Mouse (Mus musculus): ENCODE data around the gene Adssl1.

Adssl1 gene

DNA sequence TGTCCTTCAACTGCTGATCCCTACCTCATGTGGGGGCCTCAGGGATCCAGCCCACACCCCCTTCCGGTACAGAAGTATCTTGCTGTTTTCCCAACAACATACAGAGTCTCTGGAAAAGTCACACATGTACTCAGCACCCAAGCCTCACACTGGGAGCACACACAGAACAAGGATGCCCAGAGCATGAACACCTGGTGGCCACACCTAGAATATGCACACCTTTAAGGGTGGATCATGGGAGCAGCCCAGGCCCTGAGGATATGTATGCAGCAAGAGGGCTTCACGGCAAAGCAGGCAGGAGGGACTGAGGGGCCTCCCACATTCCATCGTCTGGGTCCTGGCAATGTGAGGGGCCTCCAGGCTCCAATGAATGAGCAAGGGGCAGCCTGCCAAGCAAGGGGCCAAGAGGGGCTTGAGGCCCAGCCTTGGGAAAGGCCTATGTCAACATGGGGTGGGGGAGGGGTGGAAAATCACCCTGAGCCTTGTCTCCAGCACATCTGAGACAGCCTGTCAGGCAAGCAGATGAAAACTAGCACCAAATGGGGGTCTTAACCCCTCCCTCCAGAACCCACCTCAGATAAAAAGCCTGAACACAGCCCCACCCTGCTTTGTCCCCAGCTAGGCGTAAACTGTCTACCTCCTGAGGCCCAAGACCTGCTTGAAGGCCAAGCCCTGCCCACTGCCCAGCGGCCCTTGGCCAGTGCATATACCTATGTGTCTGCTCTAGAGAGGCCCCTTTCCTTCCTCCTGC is 40.9 kb downstream of the Adssl1 start:
- no peak for DNase-seq

DNA sequence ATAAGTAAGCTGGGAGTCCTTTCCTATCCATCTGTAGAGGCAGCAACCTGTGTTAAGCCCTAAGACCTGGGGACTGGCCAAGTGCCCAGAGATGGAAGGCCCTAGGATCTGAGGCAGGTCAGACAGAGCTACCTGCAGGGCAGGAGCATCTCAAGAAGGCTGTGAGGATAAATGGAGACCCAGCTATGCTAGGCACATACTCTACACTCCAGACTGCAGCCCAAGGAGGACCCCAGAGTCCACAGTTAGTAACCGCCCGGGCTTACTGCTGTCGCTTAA is 41.4 kb downstream of the Adssl1 start:
- no peak for DNase-seq

DNA sequence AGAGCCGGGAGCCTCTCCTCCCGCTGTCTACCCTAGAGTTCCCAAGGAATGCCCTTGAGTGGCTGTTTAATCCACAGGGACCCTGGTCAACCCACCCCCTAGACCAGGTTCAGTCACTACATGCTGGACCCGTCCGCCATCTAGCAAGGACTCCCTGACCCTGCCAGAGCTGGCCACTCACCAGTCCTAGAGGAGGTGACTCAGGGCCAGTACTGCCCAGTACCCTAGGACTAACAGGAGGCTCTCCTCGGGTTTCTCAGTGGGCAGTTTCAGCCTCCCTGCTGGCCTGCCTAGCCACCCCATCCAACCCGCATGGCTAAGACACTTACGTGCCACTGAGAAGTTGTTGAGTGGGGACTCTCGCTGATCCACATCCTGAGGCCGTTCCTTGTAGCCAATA is 42.0 kb downstream of the Adssl1 start:
- no peak for DNase-seq

GRCm38 (mm10) chr12:112663303-112663702 is 43.5 kb downstream of the Adssl1 start:
- no peak for DNase-seq

DNA sequence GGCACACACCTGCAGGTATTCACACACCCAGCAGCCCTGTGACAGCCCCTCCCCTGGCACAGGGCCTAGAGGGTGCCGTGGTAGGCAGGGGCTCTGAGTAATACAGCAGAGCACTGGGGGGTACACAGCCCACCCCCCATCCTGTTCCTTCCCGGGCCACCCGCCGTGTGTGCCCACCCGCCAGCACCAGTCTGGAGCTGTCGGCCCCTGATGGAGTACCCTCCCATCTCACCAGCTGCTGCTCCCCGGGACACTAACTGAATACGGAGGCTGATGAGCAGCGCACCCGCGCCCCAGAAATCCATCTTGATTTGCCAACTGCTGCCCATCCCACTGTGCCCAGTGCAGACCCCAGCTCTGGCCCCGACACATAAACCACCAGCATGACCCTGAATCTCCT is 43.9 kb downstream of the Adssl1 start:
- no peak for DNase-seq

DNA sequence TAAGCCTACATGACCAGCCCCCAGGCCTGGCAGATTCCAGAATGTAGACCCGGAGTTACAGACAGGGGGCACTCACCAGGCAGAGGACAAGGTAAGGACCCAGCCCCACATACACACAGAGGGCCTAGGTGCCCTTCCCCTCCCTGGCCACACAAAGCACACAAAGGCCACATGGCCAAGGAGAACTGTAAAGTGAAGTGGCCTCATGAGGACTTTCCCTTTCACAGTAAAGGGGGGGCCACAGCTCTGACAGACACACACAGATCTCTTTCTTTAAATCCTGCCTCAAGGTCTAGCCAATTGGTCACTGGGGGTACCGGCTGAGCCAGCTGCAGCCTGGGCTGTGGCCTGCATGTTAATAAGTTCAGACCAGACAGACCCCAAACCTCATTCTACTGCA is 44.3 kb downstream of the Adssl1 start:
- DNase-seq = no peak

DNA sequence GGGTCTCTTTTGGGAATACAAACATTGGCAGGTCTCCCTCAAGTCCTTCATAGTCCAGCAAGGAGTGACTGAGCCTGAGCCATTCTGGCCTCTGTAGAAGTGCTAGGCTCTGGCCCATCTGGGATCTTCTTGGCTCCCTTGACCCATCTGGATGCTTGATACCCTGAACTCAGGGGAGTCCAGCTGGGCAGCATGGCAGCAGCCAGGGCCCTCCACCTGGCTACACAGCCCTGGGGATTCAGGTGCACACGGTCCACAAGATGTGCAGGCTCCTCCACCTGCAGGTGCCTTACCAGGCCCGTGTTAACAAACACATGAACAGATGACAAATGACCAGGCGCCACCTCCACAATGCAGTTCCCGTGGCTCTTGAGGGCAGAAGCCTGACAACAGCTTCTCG is 44.8 kb downstream of the Adssl1 start:
- no peak for DNase-seq

GRCm38 (mm10) chr12:112665445-112665844 is 45.6 kb downstream of the Adssl1 start:
- DNase-seq = no peak

DNA sequence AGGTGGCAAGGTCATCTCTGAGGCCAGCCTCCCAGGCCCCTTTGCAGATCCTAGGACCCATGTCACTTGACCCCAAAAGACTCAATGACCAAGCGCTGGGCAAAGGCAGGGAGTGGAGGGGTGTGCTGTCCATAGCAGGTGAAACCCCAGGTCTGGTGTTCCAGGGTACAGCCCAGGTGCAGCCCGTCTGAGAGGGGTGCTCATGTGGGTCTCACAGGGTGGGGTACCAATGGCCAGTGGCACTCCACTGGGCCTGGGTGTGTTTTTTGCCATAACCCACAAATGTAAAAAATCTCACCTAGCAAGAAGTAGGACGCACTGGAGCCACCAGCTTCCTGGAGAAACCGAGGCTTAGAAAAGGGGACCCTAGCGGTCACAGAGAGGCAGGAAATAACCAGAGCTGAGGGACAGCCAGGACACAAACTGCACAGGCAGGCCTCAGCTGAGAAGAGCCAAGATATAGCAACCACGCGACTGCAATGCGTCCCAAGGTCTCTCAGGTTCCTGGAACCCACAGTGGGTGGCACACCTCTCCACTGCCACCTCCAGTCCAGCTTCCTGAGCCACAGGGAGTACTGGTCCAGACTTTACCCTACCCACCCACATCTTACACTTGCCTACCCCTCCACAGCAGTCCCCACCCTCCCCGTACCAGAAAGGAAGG is 46.2 kb downstream of the Adssl1 start:
- DNase-seq = no peak

DNA sequence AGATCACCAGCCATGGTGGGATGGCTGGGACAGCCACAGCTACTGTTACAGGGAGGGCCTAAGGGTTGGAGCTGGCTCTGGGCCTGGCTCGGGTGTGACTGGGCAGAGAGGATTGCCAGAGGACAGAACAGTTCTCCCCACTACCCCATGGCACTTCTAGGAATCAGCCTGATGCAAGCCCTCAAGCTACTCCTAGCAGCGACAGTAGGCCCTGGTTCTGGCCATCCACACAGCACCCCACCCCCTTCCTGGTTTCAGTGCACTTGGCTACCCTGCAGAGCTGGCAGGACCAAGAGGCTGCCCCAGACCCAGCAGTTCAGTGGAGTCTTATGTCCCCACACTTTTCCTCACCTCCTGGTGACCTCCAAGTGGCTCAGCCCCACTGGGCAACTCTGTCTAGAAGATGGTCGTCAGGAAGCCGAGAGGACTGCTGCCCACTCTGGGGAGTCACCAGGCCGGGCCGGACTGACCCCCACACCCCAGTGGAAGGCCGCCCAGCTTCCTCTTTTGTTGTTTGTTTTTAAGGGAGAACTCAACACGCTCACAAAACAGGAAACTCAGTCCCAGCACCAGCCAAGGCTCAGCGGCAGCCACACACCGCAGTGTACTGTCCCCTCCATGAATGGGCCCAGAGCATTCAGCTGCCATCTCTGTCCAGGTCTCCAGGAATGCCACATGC is 47.9 kb downstream of the Adssl1 start:
- DNase-seq = no peak

- DNase-seq = no peak
These were observed 51.0 kb downstream of the Adssl1 start for GRCm38 (mm10) chr12:112670718-112671393.

- peak in 1 of 2 experiments; percentile 38 for DNase-seq
These were observed 52.0 kb downstream of the Adssl1 start for GRCm38 (mm10) chr12:112671891-112672290.

DNA sequence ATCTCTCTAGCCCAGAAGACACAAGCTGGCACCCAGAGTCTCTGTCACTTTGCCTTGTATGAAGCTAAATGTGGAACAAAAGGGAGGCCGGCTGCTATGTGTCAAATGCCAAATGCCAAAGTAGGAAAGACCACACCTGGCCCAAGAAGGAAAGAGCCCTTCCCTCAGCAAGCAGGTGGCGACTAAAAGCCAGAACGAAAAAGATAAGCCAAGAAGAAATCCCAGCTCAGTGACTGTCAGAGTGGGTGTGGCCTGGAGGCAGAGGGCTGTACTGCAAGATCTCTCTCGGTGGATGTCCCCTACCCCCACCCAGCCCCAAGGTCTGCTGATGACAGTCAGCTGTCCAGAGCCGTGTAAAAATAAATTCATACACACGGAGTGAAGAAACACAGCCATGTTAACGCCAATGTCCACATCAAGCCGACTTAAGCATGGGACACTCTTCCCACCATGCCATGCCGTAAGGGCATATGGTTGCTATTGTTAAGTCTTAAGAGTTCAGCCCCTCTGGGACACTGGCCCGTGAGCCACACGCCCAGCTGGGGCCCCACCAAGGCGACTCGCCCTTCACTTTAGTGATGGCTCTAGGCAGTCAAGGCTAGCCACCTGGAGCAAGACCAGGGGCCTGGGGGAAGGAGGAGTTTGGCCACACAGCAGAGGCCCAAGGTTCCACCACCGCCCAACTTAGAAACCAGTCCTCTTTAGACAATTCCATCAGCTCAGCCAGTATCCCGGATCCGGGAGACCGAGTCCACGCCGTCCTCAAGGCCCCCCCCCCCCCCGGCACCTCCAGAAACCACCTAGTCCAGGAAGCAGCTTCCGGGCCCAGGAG is 53.1 kb downstream of the Adssl1 start:
- DNase-seq = peak; percentile 70 to 73

DNA sequence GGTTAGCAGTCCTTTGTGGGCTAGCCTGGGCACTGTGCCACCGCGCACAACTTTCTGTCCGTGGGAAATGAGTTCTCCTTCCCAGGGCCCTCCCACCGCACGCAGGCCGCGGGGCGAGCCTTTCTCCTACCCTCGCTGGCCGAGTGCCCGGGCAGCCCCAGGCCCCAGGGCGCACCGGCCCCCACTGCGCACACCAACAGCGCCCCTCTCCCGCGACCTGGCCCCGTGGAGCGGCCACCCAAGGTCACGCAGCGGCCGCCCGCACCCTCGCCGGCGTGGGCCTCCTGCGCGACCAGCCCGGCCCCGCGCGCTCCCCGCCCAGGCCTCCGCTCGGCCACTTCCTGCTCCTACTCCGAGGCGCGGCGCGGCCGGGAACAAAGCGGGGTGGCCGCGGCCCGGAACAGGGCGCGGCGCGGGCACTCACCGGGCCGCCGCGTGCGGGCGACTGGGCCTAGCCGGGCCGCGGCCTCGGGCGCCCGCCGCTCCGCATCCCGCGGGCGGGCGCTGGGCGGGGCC is 53.8 kb downstream of the Adssl1 start:
- DNase-seq = peak; percentile 31 to 43

DNA sequence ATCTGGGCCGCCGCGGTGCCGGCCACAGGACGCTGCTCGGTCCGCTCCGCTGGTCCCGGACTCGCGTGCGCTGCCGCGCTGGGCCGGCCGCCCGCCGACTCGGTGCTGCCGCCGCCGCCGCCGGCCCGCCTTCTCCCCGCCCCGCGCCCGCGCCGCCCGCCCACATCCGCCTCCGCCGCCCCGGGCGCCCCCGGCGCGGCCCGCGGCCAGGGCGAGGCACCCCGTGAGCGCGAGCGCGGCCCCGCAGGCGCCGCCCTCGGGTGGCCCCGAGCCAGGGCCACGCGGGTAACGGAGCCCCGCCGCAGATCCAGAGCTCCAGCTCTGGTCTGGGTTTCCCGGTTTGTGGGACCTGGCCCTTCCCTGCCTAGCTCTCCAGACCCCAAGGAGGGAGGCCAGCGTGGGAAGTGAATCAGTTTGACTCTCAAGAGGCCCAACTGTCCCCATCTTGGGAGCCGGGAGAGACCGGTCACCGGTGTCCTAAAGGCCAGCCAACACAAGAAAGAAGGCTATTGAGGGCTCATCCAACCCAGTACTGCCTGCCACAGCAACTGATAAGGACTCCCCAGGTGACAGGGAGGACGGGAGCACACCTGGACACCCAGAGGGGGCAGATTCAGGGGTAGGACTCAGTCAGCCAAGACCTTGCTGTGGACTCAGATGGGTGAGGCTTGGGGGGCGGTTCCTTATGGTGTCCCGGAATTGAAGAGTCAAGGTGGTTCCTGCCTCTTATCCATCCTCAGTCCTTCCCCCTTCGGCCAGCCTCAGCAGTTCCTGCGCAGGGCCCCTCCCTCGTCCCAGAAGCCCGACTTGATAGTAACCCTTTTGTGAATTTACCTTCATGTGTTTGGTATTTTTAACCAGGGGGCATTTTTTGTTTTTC is 54.5 kb downstream of the Adssl1 start, which contains the start of gene Akt1:
Gene Akt1, minus strand, starts transcription at position 753 of the 880 bp plus-strand sequence.
- DNase-seq = peak; percentile 63

GRCm38 (mm10) chr12:112675245-112676035 is 55.6 kb downstream of the Adssl1 start:
- DNase-seq = peak; percentile 89 to 91

- DNase-seq = no peak
These were observed 57.2 kb downstream of the Adssl1 start for GRCm38 (mm10) chr12:112677076-112677475.

DNA sequence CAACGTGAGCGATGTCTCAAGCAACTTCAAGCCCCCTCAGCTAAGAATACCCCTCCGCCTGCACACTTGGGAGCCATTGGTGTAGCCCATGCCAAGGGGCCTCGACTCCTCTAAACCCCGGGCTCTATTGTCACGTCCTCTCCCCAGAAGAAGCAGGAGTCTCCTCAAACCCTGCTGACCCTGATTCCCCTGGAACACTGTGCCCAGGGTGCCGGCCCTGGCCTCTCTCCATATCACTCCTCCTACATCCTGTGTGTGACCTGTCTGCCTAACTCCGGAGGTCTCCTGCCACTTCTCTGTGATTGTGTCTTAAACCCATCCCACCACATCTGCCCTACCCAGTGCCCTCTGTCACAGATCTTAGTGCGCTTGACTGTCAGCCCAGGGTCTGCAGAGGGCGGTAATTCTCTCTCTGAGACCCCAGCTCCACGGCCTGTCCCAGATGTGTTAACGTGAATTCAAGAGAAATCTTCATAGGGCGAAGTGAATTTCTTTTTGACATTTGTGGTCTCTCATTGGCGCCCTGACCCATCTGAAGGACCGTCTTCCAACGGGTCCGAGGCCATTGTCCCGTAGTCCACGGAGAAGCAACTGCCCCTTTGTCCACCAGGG is 58.2 kb downstream of the Adssl1 start:
- no peak for DNase-seq

- DNase-seq = peak; percentile 40 to 43
These were observed 58.7 kb downstream of the Adssl1 start, which contains the start of gene Zbtb42 for GRCm38 (mm10) chr12:112678555-112679026. Zbtb42 (plus strand) TSS chr12:112678828.

All from B cell, adult 2 months (primary cell).